Mouse (Mus musculus) forebrain, postnatal 0 days (tissue): Measurements from ENCODE around the gene Cpox. TPM values are rescaled to one million over a fixed set of nuclear protein-coding genes. Genes with fewer than 3 reads are reported as not detected.

Experiments used
- ATAC-seq: fragments of 200-750 bp; cut with Nextera tagmentation; 2 replicates; pipeline ENCODE4 v1.8.0; 2017; ENCODE audit warnings: mild to moderate bottlenecking, moderate library complexity
- DNase-seq: peaks from one replicate; pipeline ENCODE4 v3.0.0-alpha.2; 2015
- H3K27ac ChIP-seq: fragments of 300-500 bp; sonication (generic); 2 replicates; pipeline ENCODE4 v1.5.1; 2014; ENCODE audit warnings: low read depth, mild to moderate bottlenecking, antibody characterized with exemption, low read length, moderate library complexity, mixed read lengths
- H3K27me3 ChIP-seq: fragments of 300-500 bp; sonication (generic); 2 replicates; pipeline ENCODE4 v1.6.1; 2014; ENCODE audit warnings: mild to moderate bottlenecking, low read length, mixed read lengths; ENCODE audit not compliant: insufficient read depth
- H3K36me3 ChIP-seq: fragments of 300-500 bp; sonication (generic); 2 replicates; pipeline ENCODE4 v1.6.1; 2014; ENCODE audit warnings: mild to moderate bottlenecking, moderate library complexity; ENCODE audit not compliant: insufficient read depth
- H3K4me1 ChIP-seq: fragments of 300-500 bp; sonication (generic); 2 replicates; pipeline ENCODE4 v1.6.1; 2014; ENCODE audit warnings: antibody characterized with exemption; ENCODE audit not compliant: insufficient read depth
- H3K4me2 ChIP-seq: fragments of 300-500 bp; sonication (generic); 2 replicates; pipeline ENCODE4 v1.6.1; 2014; ENCODE audit warnings: low read depth, mild to moderate bottlenecking, moderate library complexity
- H3K4me3 ChIP-seq: fragments of 300-500 bp; sonication (generic); 2 replicates; pipeline ENCODE4 v1.5.1; 2014; ENCODE audit warnings: low read depth, low read length, mixed read lengths
- H3K9ac ChIP-seq: fragments of 300-500 bp; sonication (generic); 2 replicates; pipeline ENCODE4 v1.6.1; 2014; ENCODE audit warnings: mild to moderate bottlenecking
- H3K9me3 ChIP-seq: fragments of 300-500 bp; sonication (generic); 2 replicates; pipeline ENCODE4 v1.6.1; 2016; ENCODE audit warnings: low read length
- CTCF ChIP-seq: sonication (generic); IDR thresholded peaks from 2 replicates; pipeline ENCODE4 v1.5.1; 2016; ENCODE audit warnings: antibody characterized with exemption, control low read depth, low read depth
- WGBS: fragments of 180-500 bp; shearing (Covaris S2); extraction: QIAGEN DNeasy Blood & Tissue Kit; methylation state at CpG from one replicate; pipeline ENCODE4 v1.1.7; 2014; 5-methylcytosine and 5-hydroxymethylcytosine counted together
- polyA plus RNA-seq: library from polyadenylated mRNA; unstranded; fragments of >200 nt; fragmentation: Nextera tagmentation; extraction: Ambion mirVana; gene quantifications from 2 replicates; pipeline ENCODE4 v1.2.1, GENCODE M21; 2015
- total RNA-seq: library from RNA; depleted of rRNA; stranded (reverse); fragments of >200 nt; gene quantifications from 2 replicates; pipeline ENCODE4 v1.2.3, GENCODE M21; 2014

Cpox gene
- total and polyA plus RNA-seq, 2 experiments from 2014 or later, result 10.0 to 22.4 TPM

- DNase-seq (no peak), ATAC-seq (no peak)
- H3K4me2 ChIP-seq, result no peak overlapping the region
- no peaks in the 10 kb centered on the region for H3K27me3 ChIP-seq
- no peak for TF ChIP-seq CTCF
- WGBS, result 100% methylated on average over 1 of the region's 1 CpGs
- no peaks in the 10 kb centered on the region for H3K4me1 ChIP-seq
- no peaks in the 10 kb centered on the region for H3K36me3 ChIP-seq
- H3K9me3 ChIP-seq, result no peaks in the 10 kb centered on the region
- H3K27ac ChIP-seq, result no peak overlapping the region
- no peak overlapping the region for H3K4me3 ChIP-seq
- H3K9ac ChIP-seq, result no peak overlapping the region
Observed at GRCm38 (mm10) chr16:58697261-58697660, 27.2 kb downstream of the Cpox start.

DNA sequence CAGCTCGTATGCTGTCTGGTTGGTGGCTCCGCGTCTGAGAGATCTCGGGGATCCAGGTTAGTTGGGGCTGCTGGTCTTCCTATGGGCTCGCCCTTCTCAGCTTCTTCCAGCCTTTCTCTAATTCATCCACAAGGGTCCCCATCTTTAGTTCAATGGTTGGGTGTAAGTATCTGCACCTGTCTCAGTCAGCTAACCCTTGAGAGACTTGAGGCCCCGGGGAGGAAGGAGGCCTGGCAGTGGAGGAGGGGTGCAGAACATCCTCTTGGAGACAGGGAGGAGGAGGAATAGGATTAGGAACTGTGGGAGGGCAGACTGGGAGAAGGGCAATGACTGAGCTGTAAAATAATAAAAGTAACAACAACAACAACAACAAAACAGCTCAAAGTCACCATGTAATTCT, 30.1 kb downstream of the Cpox start:
- WGBS, result 88% methylated on average over 6 of the region's 6 CpGs
- ATAC-seq (no peak), DNase-seq (no peak)
- TF ChIP-seq CTCF, result no peak
- no peak overlapping the region for H3K9ac ChIP-seq
- H3K4me2 ChIP-seq, result no peak overlapping the region
- no peaks in the 10 kb centered on the region for H3K4me1 ChIP-seq
- no peaks in the 10 kb centered on the region for H3K27me3 ChIP-seq
- no peak overlapping the region for H3K27ac ChIP-seq
- no peaks in the 10 kb centered on the region for H3K36me3 ChIP-seq
- no peak overlapping the region for H3K4me3 ChIP-seq
- no peaks in the 10 kb centered on the region for H3K9me3 ChIP-seq

GRCm38 (mm10) chr16:58700816-58701424, 30.8 kb downstream of the Cpox start:
- ATAC-seq (no peak), DNase-seq (no peak)
- H3K9ac ChIP-seq, result no peak overlapping the region
- no peaks in the 10 kb centered on the region for H3K27me3 ChIP-seq
- no peak overlapping the region for H3K4me3 ChIP-seq
- no peaks in the 10 kb centered on the region for H3K36me3 ChIP-seq
- no peak overlapping the region for H3K27ac ChIP-seq
- H3K4me2 ChIP-seq, result no peak overlapping the region
- H3K9me3 ChIP-seq, result no peaks in the 10 kb centered on the region
- no peaks in the 10 kb centered on the region for H3K4me1 ChIP-seq
- 83% methylated on average over 12 of the region's 12 CpGs for WGBS
- TF ChIP-seq CTCF, result no peak

- H3K27me3 ChIP-seq, result no peaks in the 10 kb centered on the region
- H3K9ac ChIP-seq, result no peak overlapping the region
- H3K4me2 ChIP-seq, result no peak overlapping the region
- TF ChIP-seq CTCF, result no peak
- no peak overlapping the region for H3K27ac ChIP-seq
- H3K4me1 ChIP-seq, result no peaks in the 10 kb centered on the region
- DNase-seq (no peak), ATAC-seq (no peak)
- H3K9me3 ChIP-seq, result no peaks in the 10 kb centered on the region
- no peak overlapping the region for H3K4me3 ChIP-seq
- no peaks in the 10 kb centered on the region for H3K36me3 ChIP-seq
- WGBS, result 65% methylated on average over 6 of the region's 6 CpGs
Observed at GRCm38 (mm10) chr16:58701779-58702178, 31.7 kb downstream of the Cpox start.

GRCm38 (mm10) chr16:58702329-58702932, 32.3 kb downstream of the Cpox start:
- Histone ChIP-seq H3K4me3 (no peak overlapping the region), H3K36me3 (no peaks in the 10 kb centered on the region), H3K27ac (no peak overlapping the region), H3K27me3 (no peaks in the 10 kb centered on the region), H3K4me2 (no peak overlapping the region), H3K9ac (no peak overlapping the region), H3K9me3 (no peaks in the 10 kb centered on the region), H3K4me1 (no peaks in the 10 kb centered on the region)
- no peak for ATAC-seq
- TF ChIP-seq CTCF, result no peak
- WGBS, result 85% methylated on average over 10 of the region's 10 CpGs
- DNase-seq, result no peak

DNA sequence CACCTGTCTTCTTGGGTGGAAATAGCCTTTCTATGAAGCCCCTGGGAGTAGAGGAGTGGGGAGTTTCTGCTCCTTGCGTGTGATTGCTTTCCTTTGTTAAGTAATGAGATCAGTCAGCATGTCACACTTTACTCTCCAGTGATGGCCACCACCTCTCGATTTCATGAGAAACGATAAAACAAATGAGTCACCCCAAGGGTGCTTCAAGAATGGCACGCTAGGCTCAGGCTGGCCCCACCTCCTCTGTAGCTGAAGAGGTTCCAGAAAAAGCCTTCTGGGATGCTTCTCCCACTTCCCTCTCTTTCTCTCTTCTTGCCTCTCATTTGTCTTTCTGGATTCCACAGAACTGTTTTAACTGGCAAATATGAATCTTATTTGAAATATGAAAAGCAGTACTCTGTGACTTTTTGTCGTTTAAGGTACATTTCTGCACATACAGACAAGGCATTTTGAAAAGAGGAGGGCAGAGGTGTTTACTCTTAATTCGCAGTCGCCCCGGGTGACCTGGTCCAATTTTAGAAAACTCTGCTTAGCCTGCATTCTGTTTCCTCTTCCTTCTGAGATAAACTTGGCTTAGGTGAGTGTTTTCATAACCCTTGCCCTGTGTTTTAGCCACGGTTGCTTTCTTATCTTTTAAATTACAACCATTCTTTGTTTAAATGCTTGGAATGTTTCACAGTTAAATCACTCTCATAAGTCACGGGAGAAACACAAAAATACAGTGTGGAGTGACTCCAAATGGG, 33.5 kb downstream of the Cpox start:
- Histone ChIP-seq H3K27ac (no peak overlapping the region), H3K9me3 (no peaks in the 10 kb centered on the region), H3K4me3 (no peak overlapping the region), H3K27me3 (no peaks in the 10 kb centered on the region), H3K4me1 (no peaks in the 10 kb centered on the region), H3K36me3 (no peaks in the 10 kb centered on the region), H3K4me2 (no peak overlapping the region), H3K9ac (no peak overlapping the region)
- DNase-seq (no peak), ATAC-seq (no peak)
- WGBS, result 57% methylated on average over 10 of the region's 10 CpGs
- no peak for TF ChIP-seq CTCF

DNA sequence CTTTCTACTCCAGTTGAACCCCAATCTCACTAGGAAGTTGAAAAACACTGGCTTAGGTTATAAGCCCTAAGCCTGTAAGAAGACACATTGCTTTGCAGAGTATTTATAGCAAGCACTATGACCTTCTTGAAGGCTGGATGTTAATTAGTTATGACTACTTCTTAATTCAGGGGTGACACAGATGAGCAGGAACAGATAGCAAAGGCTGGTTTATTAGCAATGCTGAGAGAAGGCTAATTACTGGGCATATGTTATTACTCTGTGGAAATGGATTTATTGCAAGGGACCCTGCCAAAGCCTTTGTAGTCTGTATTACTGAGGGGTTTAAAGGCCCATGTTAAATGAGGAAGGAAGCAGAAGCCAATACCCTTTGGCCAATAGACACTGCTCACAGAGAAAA, 34.9 kb downstream of the Cpox start:
- Histone ChIP-seq H3K27me3 (no peaks in the 10 kb centered on the region), H3K9ac (no peak overlapping the region), H3K9me3 (no peaks in the 10 kb centered on the region), H3K27ac (no peak overlapping the region), H3K4me2 (no peak overlapping the region), H3K4me1 (no peaks in the 10 kb centered on the region), H3K4me3 (no peak overlapping the region), H3K36me3 (no peaks in the 10 kb centered on the region)
- no peak for TF ChIP-seq CTCF
- ATAC-seq (no peak), DNase-seq (no peak)
